Mouse (Mus musculus) embryo, embryonic 10.5 days (tissue): Measurements from ENCODE around the gene Tigar.

Experiments
- DNase-seq: peaks from one replicate; pipeline ENCODE4 v3.0.0-alpha.2; 2015; ENCODE audit warnings: low spot score

The Tigar gene

DNA sequence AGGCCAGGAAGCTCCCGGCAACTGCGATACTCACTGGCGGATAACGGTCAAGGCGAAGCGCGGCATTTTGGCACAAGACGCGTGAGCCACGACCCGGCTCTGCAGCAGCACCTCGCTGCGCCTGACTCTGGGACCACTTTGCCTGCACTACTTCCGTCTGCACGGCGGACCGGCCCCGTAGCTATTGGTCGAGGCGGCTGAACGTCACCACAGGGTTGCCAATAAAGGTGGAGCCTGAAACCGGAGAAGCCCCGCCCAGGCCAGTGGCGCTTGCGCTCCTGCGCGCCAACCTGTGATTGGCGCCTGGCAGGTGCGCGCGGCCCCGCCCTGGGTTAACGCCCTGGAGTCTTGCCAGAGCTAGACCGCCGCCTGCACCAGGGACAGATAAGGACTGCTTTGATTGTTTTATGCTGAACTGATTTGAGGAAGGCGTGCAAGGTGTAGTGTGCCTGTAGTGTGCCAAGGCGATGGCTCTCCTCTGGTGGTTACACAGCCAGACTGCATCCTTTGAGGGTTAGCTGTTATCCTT is at the start of gene Tigar:
TSS of gene Tigar (minus strand) at position 156 of the 529 bp plus-strand sequence.
- DNase-seq: peak; percentile 96

DNA sequence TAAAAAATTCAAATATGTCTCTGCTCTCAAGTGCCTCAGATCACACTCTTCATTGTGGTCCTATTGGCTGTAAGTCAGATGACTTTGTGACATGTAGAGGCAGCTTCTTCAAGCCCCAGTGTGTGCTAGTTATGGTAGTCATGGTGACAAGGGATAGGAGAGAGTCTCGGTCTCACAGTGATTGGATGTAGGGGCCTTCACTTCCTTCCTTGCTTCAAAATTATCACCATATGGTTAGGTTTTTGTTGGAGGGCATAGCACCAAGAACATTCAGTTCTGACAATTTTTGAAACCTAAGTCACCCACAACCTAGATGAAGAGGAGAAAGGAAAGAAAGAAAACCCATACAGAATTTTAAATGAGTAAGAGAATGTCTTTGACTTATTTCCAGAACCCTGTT is 48.0 kb upstream of the Tigar start:
- no peak for DNase-seq

DNA sequence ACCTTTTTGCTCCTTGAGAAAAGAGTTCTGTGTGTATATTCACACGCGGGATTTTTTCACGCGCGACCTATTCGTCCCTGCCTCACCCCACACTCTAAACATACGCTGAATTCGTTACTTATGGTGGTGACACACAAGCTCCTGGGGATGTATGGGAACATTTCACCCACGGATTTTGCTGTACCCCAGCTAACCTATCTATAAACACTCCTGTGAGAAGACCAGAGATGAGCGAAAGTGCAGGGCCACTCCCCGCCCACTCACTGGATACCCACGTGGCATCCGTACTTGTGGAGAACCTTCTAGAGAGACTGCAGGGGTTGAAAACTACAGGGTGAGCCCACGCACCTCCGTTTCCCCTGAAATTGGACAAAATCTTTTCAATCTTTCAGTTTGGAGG is 46.1 kb upstream of the Tigar start:
- peak; percentile 50 for DNase-seq

DNA sequence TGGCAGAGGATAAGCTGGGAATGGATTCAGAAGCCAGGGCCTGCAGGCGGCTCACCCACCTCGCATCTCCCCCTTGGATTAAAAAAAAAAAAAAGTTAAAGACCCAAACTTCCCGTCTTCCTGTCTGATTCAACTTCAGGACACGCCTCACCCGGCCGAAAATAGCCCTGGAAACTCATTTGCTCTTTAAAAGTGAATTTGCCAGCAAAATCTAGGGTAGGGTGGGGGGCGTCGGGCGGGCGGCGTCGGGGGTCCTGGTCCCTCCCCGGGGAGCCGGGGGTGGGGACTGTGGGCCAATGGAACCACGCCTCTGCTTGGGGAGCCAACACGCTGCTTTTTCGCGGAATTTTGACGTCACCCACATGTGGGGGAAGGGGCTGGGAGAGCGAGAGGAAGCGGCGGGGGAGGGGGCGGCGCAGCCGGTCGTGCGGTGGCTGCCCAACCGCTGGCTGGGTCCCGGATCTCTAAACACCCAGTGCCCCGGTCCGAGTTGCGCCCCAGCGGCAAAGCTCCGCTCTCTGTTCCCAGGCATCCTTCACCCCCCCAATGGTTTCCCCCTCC is 45.4 kb upstream of the Tigar start:
- DNase-seq: peak; percentile 93

DNA sequence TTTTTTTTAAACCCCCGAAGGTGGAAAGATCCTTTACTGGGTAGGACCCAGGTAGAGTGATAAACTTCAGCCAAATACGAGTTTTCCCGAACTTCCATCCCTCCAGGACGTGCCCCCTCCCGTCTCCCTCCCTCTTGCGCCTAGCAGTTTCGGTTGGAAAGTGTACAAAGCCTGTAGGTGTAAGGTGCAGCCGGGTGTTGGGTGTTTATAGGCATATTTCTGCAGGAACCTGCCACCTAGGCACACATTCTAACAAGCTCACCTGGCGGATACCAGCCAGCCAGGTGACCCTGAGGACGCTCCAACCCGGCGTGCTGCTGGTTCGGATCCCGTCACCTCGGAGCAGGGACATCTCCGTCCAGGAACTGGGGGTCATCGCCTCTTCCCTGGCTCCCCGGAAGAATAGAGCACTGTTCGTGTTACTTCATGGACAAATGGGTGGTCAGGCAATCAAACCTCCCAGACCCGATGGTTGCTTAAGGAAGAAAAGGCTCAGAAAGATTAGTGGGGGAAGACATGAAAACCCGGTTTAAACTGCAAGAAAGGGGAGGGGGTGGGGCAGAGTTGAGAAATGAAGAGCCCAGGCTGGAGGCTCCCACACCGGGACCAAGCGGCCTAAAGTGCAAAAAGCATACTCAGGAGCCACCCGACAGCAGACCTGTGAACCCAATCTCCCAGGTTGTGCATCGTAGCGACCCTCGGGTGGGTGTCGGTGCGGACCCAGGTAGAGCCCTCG is 44.8 kb upstream of the Tigar start:
- peak; percentile 64 for DNase-seq

DNA sequence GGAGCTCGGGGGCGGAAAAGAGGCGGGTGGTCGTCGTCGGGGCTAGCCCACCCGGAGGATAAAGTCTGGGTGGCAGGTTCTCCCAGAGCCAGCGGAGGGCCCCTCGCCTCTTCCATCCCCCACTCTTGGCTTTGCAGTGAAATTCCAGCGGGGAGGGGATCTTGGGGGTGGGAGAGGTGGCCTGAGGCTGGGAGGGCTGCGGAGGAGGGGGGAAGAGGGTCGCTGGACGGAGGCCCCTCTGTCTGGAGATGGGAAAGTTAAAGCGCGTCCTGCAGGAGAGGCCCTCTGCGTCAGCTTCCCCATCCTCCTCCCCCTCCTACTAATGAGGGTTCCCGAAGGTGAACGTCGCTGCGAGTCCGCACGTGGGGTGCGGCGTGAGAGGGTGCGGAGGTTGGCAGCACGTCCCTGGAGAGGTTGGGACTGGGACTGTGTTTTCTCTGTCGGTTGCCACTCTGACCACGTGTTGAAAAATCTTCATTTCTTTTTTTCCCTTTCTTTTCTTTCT is 44.0 kb upstream of the Tigar start:
- DNase-seq: peak; percentile 88

DNA sequence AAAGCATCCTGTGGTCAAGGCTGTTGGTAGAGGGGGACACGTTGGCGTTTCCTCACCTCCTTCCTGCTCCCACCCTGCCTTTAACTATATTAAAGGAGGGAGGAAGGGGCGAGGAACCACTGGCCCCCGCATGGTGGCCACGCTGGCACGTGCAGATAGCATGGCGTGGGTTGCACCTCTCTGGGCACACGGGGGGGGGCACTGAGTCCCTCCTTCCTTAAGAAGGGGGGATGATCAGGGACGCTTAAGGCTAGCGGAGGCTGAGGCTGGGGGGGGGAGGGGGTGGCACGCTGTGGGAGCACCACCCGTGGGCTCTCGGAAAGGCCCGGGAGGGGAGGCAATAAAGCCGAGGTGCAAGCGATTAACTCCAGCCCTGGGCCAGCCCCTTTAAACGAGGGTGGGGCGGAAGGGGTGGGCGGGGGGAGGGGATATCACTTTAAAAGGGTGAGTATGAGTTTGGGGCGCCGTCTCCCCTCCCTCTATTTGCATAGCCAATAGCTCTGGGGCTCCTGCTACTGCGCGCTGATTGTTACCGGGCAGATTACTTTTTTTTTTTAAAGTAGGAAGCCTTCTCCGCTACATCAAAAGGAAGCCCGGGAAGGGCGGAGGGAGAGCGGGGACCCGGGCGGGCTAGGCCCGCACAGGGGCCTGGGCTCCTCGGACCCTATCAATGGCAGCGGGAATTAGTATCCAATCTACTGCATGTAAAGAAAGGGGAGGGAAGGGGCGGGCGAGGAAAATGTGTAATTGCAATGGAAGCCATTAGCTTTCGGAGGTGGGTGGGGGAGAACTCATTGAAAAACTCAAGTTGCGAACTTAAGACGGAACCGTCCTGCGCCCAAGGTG is 43.0 kb upstream of the Tigar start, which contains the start of gene Ccnd2:
TSS of gene Ccnd2 (minus strand) at position 88 of the 846 bp plus-strand sequence.
- DNase-seq: peak; percentile 92

DNA sequence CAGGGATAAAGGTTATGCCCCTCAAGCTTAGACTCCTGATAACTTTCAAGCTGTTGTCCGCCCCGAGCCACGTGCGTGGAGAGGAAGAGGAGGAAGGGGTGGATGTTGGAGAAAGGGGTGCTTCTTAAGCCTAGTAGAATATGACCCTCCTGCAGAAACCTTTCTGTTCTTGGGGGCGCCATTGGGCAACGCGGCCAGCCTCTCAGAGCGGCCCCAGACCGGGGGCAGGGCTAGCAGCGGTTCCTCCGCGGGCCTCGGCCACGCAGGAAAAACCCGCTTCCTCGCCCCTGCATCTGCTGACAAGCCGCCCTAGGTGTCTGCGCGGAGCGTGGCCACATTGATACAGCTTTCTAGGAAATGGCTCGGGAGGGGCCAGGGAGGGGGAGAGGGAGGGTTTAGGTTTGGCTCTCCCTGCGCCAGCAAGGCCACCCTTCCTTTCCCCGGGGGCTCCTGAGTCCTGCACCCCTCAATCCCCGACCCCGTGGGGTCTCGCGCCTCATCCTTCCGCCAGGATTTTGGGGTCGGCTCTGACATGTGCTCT is 42.3 kb upstream of the Tigar start:
- peak; percentile 75 for DNase-seq

DNA sequence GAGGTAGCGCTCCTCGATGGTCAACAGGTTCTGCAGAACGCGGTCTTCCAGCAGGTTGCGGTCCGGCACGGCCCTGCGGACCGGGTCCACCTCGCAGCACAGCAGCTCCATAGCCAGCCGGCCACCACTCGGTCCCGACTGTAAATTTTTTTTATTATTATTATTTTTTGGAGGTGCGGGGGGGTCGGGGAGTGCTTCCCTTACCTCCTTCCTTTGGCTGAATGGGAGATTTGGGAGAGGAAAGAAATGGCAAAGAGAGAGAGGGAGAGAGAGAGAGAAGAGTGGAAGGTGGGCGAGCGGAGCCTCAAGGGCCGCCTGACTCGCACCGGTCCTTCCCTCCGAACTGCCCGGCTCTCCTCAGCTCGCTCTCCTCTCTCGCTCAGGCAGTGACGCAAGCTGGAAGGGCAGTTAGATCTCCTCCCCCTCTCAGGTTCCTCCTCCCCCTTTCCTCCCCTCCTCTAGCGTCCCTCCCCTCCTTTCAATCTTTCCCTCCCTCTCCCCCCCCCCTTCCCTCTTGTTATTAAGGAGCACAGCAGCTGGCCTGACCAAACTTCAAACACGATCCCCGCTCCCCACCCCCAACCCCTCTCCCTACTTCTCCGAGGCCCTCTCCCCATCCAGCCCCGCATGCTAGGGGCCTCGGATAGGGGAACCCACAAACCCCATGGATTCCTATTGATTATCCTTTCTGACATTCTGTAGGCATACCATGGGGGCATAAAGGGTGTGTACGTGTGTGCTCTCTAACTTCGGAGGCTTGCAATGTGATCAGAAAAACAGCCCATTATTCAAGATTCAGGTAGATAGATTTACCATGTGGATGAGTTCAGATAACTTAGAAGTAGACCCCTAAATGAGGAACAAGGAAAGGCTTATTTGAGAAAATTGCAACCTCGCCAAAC is 41.6 kb upstream of the Tigar start:
- DNase-seq: peak; percentile 97

DNA sequence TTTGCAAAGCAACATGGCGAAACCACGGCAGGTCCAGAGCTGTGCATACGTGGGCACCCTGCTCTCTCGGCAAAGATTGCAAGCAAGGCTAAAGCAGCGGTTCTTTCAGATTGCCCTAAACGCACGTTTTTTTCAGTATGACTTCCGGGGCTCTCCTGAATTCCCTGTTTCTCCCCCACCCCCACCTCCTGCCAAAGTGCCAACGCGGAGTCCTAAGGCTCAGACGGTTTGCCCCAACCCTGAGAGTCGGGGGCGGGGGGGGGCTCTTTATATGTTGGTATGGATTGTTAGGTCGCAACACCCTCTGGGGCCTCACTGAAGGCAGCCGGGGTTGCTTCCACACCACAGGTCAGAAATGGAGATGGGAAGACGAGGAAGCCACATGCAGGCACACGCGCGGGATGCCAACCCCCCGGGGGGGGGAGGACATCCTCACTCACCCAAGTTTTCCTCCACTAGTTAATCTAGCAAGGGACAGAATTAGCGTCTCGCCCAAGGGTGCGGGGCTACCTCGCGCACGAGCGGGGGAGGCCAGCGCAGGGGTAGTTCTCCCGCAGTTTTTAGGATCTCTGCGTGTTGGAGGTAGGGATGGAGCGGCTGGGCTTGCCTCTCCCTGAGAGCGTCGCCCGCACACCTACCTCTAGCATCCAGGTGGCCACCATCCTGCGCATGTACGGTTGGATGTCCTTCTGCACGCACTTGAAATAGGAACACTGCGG is 40.7 kb upstream of the Tigar start:
- DNase-seq: peak; percentile 65

DNA sequence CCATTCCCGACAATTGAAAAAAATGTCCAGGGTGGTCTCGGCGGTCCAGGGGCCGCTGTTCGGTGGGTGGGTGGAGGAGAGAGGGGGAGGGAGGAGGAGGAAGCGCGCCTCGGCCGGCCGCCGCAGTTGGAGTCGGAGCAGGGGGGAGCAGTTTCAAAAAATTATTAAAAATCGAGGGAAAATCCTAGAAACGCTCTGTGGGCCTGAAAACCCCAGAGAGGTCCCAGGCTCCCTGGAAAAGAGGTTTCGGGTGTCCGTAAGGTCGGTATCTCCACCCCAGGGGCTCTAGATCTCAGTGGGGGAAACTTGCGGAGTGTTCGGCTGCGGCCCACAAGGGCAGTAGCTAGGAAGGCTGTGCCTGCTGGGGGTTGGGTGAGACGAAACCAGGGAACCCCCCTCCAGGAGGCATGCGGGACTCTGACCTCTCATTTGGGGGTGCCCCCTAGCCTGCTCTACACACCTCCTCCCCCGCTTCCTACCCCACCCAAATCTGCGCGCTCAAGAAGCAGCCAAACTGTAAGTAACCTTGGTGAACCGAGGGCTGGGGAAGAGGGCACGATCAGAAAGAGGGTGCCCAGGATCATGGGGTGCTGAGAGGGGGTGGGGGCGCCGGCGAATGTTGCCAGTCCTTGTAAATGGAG is 40.1 kb upstream of the Tigar start:
- peak; percentile 38 for DNase-seq

DNA sequence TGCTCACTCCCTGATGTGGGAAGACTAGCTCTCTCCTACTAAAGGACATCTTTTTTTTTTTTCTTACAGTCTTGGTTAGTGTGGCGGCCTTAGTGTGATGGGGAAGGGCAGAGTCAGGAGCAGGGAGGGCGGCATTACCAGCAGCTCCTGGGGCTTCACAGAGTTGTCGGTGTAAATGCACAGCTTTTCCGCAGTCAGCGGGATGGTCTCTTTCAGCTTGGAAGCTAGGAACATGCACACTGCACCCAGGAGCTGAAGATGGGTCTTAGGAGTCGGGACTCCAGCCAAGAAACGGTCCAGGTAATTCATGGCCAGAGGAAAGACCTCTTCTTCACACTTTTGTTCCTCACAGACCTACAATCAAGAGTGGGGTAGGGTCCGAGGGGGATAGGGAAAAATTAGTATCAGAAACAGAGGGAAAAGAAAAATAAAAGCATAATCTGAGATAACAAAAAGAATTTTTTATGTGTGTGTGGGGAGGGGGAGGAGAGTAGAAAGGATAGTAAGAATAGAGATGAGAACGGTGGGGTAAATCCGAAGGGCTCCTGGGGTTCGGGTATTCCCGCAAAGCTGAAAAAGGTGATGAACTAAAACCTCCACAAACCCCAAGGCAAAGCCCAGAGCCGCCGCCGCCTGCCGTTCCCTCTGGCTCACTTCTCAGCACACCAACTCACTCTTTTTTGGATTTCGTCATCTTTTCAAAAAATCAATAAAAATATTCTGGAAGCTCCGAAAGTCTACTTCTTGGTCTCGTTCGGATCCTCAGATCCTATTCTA is 39.4 kb upstream of the Tigar start:
- peak; percentile 62 for DNase-seq

DNA sequence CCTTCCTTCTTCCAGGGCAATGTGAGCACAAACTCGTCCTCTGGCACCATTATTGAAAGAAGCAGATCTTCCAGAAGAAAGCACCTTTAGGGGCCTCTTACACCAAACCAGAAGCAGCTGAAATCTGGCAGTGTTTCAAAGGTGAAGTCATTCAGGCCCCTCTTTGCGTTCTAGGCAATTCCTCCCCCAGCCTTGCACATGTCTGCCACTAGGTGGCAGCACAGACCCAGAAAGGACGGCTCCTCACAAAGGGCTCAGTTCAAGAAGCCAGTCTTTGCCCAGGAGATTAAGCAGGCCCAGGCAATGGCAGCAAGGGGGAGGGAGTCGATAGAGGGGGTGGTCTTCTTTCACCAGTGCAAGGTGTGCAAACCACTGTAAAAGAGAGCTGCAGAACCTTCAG is 38.3 kb upstream of the Tigar start:
- DNase-seq: peak; percentile 96

DNA sequence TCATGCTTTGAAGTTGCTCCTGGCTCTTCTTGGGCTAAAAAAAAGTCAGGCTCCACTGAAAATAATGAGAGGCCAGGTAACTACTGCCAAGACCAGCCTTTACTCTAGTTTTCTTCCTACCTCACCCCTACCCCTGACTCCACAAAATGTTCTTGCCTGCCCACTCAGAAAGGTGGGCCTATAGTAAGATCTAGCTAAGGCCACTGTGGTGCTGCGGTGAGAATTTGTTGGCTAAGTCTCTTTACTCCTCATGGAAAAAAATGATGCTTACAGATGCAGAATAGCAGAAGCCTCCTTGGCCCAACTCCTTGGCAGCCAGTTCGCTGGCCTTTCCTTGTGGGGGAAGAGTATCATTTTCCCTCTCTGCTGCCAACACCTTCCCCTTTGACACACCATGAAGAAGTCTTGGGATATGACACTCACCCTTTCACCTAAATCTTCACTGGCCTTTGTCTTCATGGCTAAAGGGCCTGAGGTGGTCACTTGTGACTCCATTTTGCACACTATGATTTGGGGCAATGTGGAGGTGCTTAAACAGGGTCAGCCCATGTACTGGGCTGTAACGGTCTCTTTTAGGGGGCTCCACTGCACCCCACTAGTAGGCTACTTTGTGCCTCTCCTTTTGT is 37.1 kb upstream of the Tigar start:
- no peak for DNase-seq

DNA sequence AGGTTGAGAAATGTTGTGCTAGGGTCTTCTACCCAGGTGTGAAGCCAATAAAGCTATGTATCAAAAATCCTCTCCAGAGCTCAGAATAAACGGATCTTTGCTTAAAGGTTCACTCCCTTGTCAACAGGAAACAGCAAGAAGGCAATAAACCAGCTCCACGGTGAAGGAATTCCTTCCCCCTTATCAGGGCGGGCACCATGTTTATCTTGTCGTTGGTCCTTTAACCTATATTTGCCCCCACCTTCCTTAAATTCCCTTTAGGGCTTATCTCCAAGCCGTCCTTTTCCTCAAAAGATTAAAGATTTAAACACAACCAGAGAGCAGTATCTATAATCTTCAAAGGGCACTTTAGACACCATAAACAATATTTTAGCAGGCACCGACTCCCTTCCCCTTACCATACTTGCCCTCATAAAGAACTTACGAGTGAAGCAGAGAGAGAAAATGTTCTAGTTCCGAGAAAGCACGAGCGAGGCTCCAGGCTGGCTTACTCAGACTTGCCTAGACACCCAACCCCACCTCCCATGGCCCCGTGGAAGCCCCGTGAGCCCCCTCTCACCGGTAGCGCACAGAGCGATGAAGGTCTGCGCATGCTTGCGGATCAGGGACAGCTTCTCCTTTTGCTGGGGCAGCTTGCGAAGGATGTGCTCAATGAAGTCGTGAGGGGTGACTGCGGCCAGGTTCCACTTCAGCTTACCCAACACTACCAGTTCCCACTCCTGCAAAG is 36.3 kb upstream of the Tigar start:
- no peak for DNase-seq

DNA sequence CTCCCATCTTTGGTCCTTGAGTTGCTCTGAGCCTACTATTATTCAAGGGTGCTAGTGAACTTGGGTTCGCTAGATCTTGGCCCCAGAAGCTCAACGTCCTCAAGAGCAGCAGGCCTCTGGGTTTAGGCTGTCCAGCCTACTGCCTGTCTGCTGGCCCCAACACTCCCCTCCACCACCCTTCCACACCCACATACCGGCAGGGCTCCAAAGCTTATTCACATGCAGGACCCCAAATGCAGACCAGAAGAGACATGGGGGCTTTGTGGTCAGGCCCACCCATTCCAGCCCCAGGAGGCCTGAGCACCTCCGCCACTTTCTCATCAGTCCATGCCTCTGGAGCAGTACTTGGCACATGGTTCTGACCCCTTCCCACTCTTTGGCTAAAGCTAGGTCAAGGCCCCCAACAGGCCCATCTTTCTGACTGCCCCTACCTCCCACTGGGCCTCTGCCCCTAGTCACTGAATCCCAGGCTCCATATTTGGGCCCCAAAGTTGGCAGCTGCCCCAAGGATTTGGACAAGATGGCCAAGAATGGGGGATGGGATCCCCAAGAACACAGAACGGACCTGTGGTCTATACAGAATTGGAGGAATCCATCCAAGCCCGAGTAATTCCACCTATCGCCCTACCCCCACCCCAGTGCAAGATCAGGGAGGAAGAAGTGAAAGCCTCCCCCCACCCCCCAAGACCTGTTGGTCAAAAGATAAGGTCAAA is 34.4 kb upstream of the Tigar start:
- no peak for DNase-seq

DNA sequence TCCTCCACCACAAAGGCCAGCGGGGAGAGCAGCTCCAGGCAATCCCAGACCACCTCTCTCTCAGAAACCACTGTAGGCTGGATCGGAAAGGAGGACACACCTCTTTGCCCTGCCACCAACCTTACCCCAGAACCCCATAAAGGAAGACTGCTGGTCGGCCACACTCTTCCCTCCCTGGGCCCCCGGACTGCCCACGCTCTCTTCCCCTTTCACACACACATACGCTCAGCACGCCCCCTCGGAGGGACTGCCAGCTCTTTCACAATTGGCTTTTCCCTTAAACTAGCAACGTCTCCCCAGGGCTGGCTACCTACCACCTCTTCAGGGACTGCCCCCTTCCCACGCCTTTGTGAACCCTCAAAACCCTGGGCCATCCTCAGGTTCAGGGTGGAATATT is 33.8 kb upstream of the Tigar start:
- DNase-seq: no peak
